Mouse (Mus musculus): ENCODE measurements at regions not wholly inside any gene's neighbourhood (a gene's known extent, or its start where the extent isn't known, plus 50 kb on each side); places are given as distances from the start of the nearest gene placed in this dataset.
A peak's percentile ranks its signal among the peaks of the same experiment; 100 is the strongest.

GRCm38 (mm10) chrX:58976584-58977259 is 67.6 kb downstream of the 4930550L24Rik start:
- DNase-seq, result peak; percentile 49

Measured in layer of hippocampus, adult 9-11 months (tissue).